Mouse (Mus musculus) c-Kit-positive CD71-positive TER-119-negative erythroid progenitor cells, embryonic 14.5 days (primary cell): ENCODE measurements around the gene Sln.

Experiments used
- DNase-seq: peaks from one replicate; pipeline ENCODE4 v3.0.0-alpha.2; 2013; ENCODE audit warnings: low read depth

The Sln gene

DNA sequence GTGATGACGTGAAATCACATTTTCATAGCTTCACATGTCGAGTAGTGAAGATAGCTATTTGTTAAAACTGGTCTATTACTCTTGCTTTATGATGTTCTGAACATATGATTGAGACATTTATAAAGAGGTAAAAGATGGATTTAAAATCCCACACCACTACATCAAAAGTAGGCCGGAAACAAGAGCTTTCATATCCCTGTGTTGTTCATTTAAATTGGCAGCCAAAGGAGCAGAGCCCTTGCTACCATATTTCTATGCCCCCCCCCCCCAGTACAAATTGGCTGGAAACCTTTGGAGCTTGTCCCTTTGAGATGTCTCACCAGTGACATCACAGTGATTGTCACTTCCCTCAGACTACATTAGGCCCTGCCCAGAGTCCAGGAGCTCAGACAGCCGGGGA, at the start of gene Sln:
Sln (plus strand) TSS at position 301 of the 400 bp plus-strand sequence.
- no peak for DNase-seq

DNA sequence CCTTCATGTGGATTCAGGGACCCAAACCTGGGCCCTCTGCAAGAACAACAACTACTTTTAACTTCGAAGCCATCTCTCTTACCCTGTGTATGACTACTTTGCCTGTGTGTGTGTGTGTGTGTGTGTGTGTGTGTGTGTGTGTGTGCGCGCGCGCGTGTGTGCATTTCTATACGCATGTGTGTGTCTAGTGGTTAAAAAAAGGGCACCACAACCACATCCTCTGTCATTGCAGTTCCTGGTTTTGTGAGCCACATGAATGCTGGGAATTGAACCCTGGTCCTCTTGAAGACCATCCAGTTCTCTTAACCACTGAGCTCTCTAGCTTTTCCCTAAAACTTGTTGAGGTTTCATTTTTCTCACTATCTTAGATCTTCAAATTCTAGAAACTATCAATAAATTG, 47.0 kb upstream of the Sln start:
- DNase-seq, result no peak

DNA sequence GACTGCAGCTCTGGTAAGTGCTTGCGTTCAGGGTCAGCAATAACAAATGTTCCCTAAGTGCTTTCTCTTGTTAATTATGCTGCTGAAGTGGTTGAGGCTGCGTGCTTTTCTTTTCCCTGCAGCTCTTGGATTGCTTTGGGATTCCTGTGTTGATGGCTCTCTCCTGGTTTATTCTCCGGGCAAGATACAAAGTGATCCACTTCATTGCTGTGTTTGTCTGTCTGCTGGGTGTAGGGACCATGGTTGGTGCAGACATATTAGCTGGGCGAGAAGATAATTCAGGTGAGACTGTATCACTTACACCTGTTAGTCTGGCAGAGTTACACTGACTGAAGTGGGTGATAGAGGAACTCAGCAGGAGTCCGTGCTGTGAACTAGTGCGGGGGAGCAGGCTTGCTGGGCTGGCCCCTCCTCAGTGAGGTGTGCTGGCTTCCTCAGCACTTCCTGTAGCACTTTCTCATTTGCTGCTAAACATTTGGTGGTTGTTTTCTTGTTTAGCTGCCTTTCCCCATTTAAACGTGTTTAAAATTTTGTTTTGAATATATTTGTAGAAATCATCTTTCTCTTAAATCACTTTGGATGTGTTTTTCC, 43.4 kb upstream of the Sln start:
- no peak for DNase-seq

DNA sequence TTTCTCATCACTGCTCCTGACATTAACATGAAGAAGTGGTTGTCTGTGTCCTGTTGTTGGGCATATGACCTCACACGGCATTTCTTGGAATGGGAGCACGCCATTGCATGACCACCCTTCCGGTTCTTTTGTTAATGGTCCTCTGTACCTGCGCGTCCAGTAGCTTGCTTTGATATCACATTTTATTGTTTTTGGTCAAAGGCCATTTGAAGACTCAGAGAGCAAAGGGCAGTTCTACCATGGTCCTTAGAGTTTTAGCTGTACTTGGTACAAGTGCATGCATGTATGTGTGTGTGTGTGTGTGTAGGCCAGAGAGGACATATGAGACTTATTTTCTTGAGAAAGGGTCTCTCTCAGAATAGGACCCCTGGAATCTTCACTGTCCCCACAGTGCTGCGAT, 36.5 kb upstream of the Sln start:
- no peak for DNase-seq

GRCm38 (mm10) chr9:53818760-53819159, 31.2 kb upstream of the Sln start:
- peak; percentile 23 for DNase-seq

DNA sequence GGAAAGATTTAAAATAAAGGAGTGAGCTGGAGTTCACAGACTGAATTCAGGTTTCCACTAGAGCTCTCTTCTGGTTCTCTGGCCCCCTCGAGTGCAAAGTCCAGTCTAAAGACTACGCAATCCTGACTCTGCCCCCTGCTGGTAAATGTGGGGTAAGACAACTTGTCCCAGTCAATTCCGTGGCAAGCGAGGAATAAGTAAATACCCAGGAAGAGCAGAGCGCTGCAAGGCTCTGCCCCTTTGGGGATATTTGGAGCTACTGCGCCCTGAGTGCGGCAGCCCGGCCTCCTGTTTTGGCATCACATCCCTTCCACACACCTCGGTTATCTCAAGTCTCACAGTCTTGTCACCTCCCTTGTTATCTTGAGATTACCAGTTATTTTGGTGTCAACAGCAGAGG, 24.6 kb upstream of the Sln start:
- DNase-seq, result peak; percentile 7

DNA sequence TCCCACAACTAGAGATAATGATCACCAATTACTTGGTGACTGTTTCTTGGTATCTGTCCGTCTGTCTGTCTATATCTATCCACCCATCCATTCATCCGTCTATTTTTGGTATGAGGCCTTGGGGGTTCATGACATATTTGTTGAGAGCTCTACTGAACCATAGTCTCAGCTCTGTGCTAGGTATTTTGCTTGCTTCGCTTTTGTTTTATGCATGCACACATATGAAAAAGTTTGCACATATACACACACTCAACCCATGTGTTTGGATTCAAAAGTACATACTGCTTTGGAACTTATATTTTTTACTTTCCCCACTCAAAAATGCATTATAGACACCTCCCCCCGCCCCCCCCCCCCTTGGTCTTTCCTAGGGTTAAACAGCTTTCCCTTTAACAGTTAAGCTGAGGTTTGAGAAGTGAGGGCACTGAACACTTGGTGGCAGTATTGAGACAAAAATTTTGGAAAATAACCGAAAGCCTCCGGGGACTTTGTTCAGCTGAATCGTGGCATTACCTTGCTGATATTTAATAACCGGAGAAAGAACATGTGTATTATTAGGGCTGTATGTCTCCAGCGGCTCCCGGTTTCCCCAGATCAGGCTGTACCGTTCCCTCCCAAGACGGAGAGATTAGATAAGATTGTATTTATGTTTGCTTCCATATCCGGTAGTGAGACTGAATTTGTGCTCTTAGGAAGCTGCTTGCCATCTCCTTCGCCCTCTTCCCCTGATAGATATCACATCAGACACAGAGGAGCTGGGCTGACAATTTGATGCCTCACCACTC, 20.7 kb upstream of the Sln start:
- DNase-seq, result peak; percentile 17

DNA sequence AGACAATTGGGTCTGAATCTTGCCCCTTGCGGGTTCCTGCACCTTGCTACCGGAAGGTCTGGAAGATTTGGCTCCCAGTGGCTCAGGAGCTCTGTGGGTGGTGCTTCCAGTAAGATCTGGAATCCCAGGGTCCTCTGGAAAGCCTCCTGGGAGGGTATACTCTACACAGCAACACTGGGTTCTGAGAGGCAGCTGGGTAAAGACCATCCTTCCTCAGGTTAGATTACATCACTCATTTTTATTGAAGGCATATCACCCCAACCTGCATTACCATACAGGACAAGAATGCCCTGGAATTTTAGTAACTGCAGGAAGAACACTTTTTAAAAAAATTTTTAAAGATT, 20.1 kb upstream of the Sln start:
- no peak for DNase-seq

GRCm38 (mm10) chr9:53835039-53835438, 14.9 kb upstream of the Sln start:
- DNase-seq, result no peak

DNA sequence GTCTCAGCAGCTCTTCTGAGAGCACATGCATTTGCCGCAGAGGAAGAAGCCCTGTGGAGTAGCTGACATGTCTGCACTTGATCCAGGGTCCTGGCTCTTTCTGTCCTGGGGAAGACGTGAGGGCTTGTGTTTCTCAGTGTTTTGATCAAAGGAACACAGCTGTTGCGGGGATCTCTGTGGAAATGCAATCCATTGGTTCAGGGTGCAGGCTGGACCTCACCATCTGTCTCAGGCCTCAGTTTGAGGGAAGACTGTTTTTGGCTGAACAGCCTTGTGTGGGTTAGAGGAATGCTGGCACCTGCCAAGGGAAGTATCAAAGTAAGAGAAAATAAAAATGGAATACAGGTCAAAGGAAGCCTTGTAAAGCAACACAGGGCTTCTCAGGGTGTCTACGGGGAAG, 14.0 kb upstream of the Sln start:
- DNase-seq, result no peak

GRCm38 (mm10) chr9:53838816-53839215, 11.1 kb upstream of the Sln start:
- no peak for DNase-seq

DNA sequence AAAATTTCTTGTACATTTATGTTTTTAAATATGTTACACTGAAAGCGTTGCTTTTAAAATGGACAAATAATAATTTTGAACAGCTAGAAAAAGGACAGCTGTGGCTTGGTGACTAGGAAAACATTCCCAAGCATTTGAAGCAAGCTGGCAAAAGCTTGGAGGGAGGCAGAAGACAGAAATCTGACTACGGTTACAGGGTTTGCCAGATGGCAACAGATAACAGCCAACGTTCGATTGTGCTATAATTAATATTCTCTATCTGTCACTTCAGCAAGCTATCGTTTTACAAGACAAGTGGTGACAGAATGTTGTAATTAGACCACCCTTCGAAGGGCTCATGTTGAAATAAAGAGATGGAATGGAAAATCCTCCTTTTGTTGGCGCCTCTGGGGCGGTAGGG, 1.4 kb upstream of the Sln start:
- DNase-seq, result no peak

- no peak for DNase-seq
Observed at GRCm38 (mm10) chr9:53852158-53852557, 2.2 kb downstream of the Sln start.

DNA sequence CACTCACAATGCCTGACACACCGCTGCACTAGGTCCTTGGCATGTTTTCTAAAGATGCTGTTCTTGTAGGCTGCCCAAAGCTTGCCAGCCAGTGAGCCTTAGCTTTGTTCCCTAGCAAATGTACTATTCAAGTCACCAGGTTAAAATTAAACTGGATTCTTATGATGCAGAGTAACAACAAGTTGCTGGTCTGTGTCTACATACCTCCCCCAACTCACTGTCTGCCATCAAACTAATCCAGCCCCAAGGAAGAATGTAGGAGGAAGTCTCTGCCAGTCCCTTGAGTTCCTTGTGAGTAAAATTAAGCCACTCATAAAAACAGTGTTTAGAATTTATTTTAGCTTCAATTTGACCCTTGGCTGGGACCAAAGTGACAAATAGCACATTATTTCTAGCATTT, 3.7 kb downstream of the Sln start:
- no peak for DNase-seq

GRCm38 (mm10) chr9:53854525-53854924, 4.6 kb downstream of the Sln start:
- DNase-seq, result no peak

DNA sequence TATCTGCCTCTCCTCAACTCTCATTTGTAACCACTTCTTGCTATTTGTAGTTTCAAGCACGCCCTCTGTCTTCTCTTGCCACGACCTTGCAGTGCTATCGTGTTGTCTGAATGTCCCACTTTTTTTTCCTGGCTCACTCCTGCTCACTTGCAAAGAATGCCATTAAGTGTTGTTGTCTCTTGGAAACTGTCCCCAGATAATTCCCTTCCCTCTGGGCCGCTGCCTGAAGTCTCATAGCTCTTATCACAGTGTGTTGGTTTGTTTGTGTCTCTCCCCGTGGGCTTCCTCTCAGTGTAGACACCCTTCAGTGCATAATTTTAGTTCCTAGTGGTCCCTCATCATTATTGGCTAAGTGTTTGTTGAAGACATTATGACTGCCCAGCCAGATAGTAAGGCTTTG, 7.9 kb downstream of the Sln start:
- DNase-seq, result no peak

DNA sequence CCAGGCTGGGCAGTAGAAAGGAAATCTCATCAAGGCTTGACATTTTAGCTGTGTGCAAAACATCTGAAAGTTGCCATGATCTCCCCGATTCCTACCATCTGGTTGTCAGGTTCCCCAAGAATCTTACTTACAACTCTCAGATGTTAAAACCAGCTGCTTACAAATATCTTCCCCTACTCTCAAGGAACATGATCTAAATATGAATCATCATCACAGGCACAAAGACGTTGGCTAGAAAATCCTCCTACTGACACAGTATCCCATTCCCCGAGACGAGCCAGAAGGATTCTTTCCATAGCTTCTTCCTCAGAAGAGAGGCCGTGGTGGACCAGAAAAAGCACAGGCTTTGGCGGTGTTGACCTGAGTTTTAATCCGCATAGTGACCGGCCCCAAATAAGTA, 23.3 kb downstream of the Sln start:
- DNase-seq, result no peak

GRCm38 (mm10) chr9:53877423-53877822, 27.5 kb downstream of the Sln start:
- DNase-seq, result no peak

DNA sequence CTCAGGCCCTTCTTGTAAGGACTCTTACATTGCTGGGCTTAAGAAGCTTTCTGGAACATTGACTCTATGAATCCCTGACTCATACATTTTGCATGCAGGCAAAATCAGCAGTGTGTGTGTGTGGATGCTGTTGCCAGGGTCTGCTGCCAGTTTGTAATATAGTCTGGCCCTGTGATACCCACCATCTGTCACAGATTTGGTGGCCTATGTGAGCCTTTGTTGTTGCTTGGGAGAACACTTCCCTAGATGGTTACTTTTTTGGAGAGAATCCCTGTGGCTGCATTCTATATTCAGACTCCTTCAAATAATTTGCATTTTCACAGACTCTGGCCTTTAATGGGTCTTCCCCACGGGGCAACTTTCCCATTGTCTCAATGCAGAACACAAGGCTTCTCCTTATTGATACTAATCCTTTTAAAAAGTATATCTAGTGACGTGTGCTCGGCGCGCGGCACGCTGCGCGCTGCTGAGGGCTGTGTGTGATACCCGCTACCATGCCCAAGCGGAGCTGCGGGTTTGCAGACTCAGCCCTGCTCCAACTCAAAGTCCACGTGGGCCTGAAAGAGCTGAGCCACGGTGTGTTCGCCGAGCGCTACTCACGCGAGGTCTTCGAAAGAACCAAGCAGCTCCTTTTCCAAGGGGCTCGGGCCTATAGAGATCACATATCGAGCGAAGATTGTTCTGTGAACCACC, 33.8 kb downstream of the Sln start:
- DNase-seq, result no peak

DNA sequence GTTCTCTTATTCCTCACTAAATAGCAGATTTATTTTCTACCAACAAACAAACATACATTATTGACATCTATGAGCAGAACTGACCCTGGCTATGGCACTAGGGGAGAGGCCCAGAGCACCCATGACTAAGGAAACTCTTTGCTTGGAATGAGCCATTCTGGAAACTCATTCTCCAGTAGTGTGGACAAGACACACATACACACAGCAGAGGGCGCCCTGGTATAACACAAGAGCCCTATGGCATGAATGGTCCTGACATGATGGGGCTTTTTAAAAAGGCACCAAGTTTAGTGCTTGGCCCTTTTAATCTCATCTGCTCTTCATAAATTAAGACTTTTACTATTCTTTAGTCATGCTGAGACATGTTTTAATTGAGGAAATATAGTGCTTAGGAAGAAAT, 40.1 kb downstream of the Sln start:
- no peak for DNase-seq

DNA sequence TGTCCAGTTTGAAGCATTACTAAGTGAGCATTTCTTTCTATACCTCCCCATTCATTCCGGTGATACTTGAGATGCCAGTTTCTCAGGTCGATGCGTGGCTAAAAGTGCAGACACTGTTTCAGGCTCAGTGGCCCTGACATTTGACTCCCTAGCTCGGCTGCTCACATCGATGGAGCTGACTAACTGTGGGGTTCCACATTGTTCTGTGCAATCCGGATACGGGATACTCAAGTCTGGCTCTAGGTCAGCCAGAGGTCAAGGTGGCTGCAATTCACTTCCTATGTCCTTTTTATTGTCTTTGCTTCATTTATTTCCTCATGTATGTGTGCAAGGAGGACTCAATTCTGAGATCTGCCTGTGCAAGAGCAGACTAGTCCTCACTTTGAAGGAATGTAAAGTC, 45.9 kb downstream of the Sln start:
- DNase-seq, result no peak

DNA sequence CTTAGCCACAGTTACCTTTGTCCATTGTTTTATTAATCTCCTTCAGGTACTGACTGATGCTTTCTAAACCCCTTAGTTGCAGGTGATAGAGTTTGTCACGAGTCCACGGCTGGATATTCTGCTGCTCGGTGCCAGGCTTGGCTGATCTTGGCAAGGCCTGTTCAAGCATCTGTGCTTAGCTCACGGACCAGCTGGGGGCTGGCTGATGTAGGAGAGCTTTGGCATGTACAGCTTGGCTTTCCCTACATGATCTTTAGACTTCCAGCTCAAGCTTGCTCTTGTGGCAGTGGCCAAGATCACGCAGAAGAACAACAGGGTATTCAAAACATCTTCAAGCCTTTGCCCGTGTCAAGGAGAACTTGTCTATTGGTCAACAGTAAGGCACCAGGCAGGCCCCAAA, 49.9 kb downstream of the Sln start:
- DNase-seq, result no peak

DNA sequence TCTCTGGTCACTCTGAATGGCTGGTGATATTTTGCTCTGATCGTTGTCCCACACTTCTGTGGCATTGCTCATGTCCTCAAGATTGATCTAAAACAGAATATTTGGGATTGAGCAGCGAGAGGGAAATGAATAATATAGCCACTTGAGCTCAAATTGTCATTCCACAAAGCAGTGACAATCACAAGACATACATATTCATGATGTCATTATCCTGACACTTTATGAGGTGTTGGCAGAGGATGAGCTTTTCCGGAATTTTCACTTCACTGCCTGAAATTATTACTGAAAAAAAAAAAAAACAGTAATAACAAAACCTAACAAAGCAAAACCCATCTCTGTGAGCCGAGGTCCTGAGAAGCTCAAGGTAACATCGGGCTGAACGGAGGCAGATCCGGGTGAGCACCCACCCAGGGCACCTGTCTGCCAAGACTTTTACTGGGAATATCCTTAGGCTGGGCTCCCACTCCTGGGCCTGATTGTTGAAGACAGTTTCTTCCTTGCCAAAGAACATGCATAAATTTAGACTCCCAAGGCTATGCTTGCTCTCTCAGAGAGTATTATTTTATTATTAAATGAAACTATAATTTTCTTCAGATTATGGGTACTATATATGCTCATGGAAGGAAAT, 53.4 kb downstream of the Sln start:
- DNase-seq, result no peak
